Mouse (Mus musculus) hindbrain, embryonic 15.5 days (tissue): ENCODE measurements at regions not wholly inside any gene's neighbourhood (a gene's known extent, or its start where the extent isn't known, plus 50 kb on each side); places are given as distances from the start of the nearest gene placed in this dataset.

Source experiments
- ATAC-seq: fragments of 200-750 bp; cut with Nextera tagmentation; 2 replicates; pipeline ENCODE4 v1.8.0; 2017; ENCODE audit warnings: low read depth, moderate number of reproducible peaks, moderate TSS enrichment; ENCODE audit not compliant: low FRiP score
- H3K27ac ChIP-seq: fragments of 300-500 bp; sonication (generic); replicated peaks from 2 replicates; pipeline ENCODE4 v1.5.1; 2015; ENCODE audit warnings: mild to moderate bottlenecking, inconsistent platforms
- H3K27me3 ChIP-seq: fragments of 300-500 bp; sonication (generic); 2 replicates; pipeline ENCODE4 v1.6.1; 2015; ENCODE audit warnings: control low read depth, inconsistent platforms
- H3K36me3 ChIP-seq: fragments of 300-500 bp; sonication (generic); 2 replicates; pipeline ENCODE4 v1.6.1; 2015; ENCODE audit warnings: control low read depth, inconsistent platforms
- H3K4me1 ChIP-seq: fragments of 300-500 bp; sonication (generic); replicated peaks from 2 replicates; pipeline ENCODE4 v1.6.1; 2015; ENCODE audit warnings: control low read depth, inconsistent platforms
- H3K4me2 ChIP-seq: fragments of 300-500 bp; sonication (generic); 2 replicates; pipeline ENCODE4 v1.6.1; 2015; ENCODE audit warnings: moderate library complexity, mild to moderate bottlenecking, inconsistent platforms
- H3K4me3 ChIP-seq: fragments of 300-500 bp; sonication (generic); 2 replicates; pipeline ENCODE4 v1.5.1; 2015; ENCODE audit warnings: mild to moderate bottlenecking, inconsistent platforms
- H3K9ac ChIP-seq: fragments of 300-500 bp; sonication (generic); 2 replicates; pipeline ENCODE4 v1.6.1; 2015; ENCODE audit warnings: inconsistent platforms
- H3K9me3 ChIP-seq: fragments of 300-500 bp; sonication (generic); 2 replicates; pipeline ENCODE4 v1.6.1; 2016; ENCODE audit warnings: control low read depth, inconsistent platforms
- WGBS: fragments of 180-500 bp; shearing (Covaris S2); methylation state at CpG from one replicate; pipeline ENCODE4 v1.1.7; 2015; 5-methylcytosine and 5-hydroxymethylcytosine counted together

DNA sequence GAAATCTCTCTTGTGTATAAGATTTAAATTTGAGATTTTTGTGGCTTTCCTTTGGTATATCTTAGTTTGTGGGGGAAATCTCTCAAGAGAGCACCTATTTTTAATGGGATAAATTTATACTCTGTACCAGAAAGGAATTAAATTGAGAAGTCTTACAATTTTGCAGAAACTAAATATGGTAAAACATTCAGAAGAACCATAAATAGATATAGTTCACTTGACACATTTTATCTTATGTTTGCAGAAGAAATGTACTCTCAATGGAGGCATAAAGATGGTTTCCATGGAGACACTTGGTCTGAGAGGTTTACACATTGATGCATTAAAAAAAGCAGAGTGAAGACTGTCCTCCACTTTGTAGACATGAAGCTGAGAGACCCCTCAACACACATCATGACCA lies 86.9 kb downstream of the Ndufa10 start:
- no peak for ATAC-seq
- no peak overlapping the region for H3K27ac ChIP-seq
- H3K36me3 ChIP-seq, result no peaks in the 10 kb centered on the region

DNA sequence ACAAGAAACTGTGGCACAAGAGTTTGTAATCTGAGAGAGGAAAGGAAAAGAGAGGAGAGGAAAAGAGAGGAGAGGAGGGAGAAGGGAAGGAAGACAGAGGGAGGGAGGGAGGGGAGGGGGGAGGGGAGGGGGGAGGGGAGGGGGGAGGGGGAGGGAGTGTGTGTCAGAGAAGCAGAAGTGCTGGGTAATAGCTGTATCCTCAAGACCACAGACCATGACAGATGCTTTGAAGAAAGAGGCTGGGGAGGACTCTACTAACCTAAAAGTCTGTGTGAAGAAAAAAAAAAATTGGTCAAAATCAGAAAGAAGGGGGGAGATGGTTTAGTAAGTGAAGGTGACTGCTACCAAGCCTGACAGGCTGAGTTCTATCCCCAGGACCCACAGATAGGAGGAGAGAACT lies 88.7 kb downstream of the Ndufa10 start:
- Histone ChIP-seq H3K4me3 (no peak overlapping the region), H3K36me3 (no peaks in the 10 kb centered on the region), H3K27me3 (no peaks in the 10 kb centered on the region), H3K27ac (no peak overlapping the region), H3K9ac (no peak overlapping the region), H3K4me2 (no peak overlapping the region), H3K4me1 (no peaks in the 10 kb centered on the region), H3K9me3 (no peaks in the 10 kb centered on the region)
- no peak for ATAC-seq

More for the DNA sequence above, 86.9 kb downstream of the Ndufa10 start:
- no peaks in the 10 kb centered on the region for H3K27me3 ChIP-seq
- H3K9me3 ChIP-seq, result no peaks in the 10 kb centered on the region
- H3K9ac ChIP-seq, result no peak overlapping the region
- H3K4me3 ChIP-seq, result no peak overlapping the region
- H3K4me1 ChIP-seq, result no peaks in the 10 kb centered on the region
- H3K4me2 ChIP-seq, result no peak overlapping the region

- 69% methylated on average over 4 of the region's 4 CpGs for WGBS
- no peak overlapping the region for H3K9ac ChIP-seq
These were observed 89.9 kb downstream of the Ndufa10 start for GRCm38 (mm10) chr1:92383749-92384148.

DNA sequence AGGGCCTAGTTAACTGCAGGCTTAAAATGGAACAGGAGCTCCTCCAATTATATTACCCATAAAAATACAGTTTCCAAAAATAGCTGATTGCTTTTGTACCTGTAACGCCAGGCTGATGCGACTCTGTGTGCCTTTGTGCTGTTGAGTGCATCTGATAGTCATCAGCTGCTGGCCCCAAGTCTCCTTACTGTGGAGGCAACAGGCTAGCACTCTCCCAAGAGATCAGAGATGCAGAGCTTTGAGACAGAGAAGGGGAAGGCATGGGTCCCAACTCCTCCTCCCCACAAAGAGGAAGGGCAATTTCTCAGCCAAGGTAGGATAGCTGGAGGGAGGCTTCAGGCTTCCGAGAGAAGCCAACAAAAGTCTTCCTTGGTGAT lies 94.2 kb downstream of the Ndufa10 start:
- H3K36me3 ChIP-seq, result no peaks in the 10 kb centered on the region
- H3K27me3 ChIP-seq, result no peaks in the 10 kb centered on the region
- peaks cover 8% of the 10 kb centered on the region for H3K4me1 ChIP-seq
- no peak for ATAC-seq
- no peaks in the 10 kb centered on the region for H3K9me3 ChIP-seq
- H3K4me2 ChIP-seq, result no peak overlapping the region
- H3K27ac ChIP-seq, result peak overlapping the region; percentile 17; the same call in 1 of the 2 replicates
- no peak overlapping the region for H3K9ac ChIP-seq
- 68% methylated on average over 3 of the region's 3 CpGs for WGBS
- H3K4me3 ChIP-seq, result no peak overlapping the region

More at GRCm38 (mm10) chr1:92383749-92384148, 89.9 kb downstream of the Ndufa10 start:
- Histone ChIP-seq H3K9me3 (no peaks in the 10 kb centered on the region), H3K27me3 (no peaks in the 10 kb centered on the region), H3K4me1 (peaks cover 8% of the 10 kb centered on the region), H3K36me3 (no peaks in the 10 kb centered on the region), H3K27ac (no peak overlapping the region), H3K4me2 (no peak overlapping the region), H3K4me3 (no peak overlapping the region)
- ATAC-seq, result no peak

DNA sequence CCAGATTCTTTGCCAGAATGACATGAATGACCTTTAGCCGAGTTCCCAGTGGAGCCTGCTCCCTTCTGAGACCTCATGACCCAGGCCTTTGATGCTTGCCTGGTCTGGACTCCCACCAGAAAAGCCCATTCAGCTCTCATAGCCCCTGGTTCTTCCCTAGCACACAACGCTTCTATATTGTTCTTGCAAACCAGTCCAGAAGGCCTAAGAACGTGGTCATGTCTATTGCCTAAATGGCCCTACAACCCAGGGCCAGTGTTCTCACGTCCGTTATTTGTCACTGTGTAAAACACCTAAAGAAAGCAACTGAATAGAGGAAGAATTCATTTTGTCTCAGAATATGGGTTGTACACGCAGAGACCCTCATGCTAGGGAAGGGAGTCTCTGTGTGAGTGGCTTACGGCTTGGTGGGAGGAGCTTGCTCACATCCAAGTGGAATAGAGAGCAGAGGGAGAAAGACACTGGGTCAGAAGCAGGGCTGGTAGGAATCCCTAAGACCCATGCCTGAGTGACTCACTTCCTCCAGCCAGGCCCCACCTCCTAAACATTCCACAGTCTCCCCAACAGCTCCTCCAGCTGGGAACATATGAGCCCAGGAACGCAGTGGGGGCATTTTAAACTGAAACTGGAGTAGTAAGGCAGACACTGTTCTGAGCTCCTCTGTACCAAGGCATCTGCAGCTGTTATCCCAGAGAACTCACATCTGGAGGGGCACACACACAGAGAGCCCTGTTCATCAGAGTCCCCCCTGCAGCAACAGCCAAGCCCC lies 94.7 kb downstream of the Ndufa10 start:
- peaks cover 8% of the 10 kb centered on the region for H3K4me1 ChIP-seq
- H3K27ac ChIP-seq, result peak overlapping the region; percentile 17; the same call in 1 of the 2 replicates
- H3K36me3 ChIP-seq, result no peaks in the 10 kb centered on the region
- H3K4me3 ChIP-seq, result no peak overlapping the region
- H3K27me3 ChIP-seq, result no peaks in the 10 kb centered on the region
- no peak overlapping the region for H3K4me2 ChIP-seq
- peak; percentile 46; the same call in 1 of the 2 replicates for ATAC-seq
- no peak overlapping the region for H3K9ac ChIP-seq
- 45% methylated on average over 8 of the region's 8 CpGs for WGBS
- H3K9me3 ChIP-seq, result no peaks in the 10 kb centered on the region

DNA sequence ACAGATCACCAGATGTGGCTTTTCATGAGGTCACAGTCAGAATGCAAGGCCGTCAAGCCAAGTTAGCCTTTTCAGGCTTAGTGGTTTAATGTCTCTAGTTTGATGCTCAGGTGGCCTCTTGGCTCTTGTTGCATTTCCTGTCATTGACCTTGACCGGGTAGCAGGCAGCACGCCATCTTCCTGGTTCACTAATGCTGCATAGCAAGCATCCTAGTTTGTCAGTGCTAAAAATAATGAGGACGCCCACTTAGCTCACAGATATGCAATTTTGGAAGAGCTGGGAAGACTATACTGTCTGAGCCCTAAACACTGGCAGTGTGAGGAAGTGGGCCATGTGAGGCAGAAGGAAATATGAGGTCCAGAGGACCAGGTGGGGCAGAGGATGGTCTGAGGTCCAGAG lies 97.2 kb downstream of the Ndufa10 start:
- no peak overlapping the region for H3K4me3 ChIP-seq
- H3K27me3 ChIP-seq, result no peaks in the 10 kb centered on the region
- no peak overlapping the region for H3K9ac ChIP-seq
- H3K27ac ChIP-seq, result no peak overlapping the region
- H3K36me3 ChIP-seq, result no peaks in the 10 kb centered on the region
- ATAC-seq, result no peak
- H3K4me1 ChIP-seq, result peaks cover 20% of the 10 kb centered on the region
- WGBS, result 80% methylated on average over 4 of the region's 4 CpGs
- H3K9me3 ChIP-seq, result no peaks in the 10 kb centered on the region
- H3K4me2 ChIP-seq, result no peak overlapping the region

GRCm38 (mm10) chr1:92372222-92372990 lies 101.3 kb downstream of the Ndufa10 start:
- no peak overlapping the region for H3K4me3 ChIP-seq
- peak overlapping the region; percentile 84 for H3K27ac ChIP-seq
- no peak overlapping the region for H3K9ac ChIP-seq
- H3K36me3 ChIP-seq, result no peaks in the 10 kb centered on the region
- peak; percentile 13; the same call in 1 of the 2 replicates for ATAC-seq
- no peaks in the 10 kb centered on the region for H3K9me3 ChIP-seq
- no peaks in the 10 kb centered on the region for H3K27me3 ChIP-seq
- 69% methylated on average over 5 of the region's 5 CpGs for WGBS
- H3K4me1 ChIP-seq, result peaks cover 22% of the 10 kb centered on the region
- H3K4me2 ChIP-seq, result peak overlapping the region; percentile 35; the same call in 1 of the 2 replicates

- Histone ChIP-seq H3K27ac (peak overlapping the region; percentile 84), H3K4me3 (no peak overlapping the region), H3K27me3 (no peaks in the 10 kb centered on the region), H3K9ac (no peak overlapping the region), H3K4me2 (peak overlapping the region; percentile 35), H3K36me3 (no peaks in the 10 kb centered on the region), H3K4me1 (peaks cover 22% of the 10 kb centered on the region), H3K9me3 (no peaks in the 10 kb centered on the region)
- peak; percentile 78 for ATAC-seq
- 32% methylated on average over 11 of the region's 11 CpGs for WGBS
These were observed 102.2 kb downstream of the Ndufa10 start for GRCm38 (mm10) chr1:92371357-92371981.

DNA sequence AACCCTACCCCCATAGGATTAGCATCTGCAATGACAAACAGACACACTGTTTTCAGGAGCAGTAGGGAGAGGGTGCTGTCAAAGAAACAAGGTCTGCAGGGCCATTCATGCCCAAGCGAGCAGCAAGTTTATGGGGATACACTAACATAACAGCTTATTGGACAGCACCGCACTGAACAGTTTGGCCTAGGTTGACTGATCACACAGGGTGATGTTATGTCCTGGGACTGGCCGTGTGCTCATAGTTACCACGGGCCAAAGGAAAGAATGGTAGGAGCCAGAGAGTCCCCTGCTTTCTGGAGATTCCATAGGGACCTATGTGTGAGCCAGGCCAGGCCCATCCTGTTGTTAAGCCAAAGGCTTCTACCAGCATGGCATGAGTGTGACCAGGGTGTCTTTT lies 102.8 kb downstream of the Ndufa10 start:
- Histone ChIP-seq H3K4me1 (peaks cover 22% of the 10 kb centered on the region), H3K27me3 (no peaks in the 10 kb centered on the region), H3K27ac (peak overlapping the region; percentile 84), H3K36me3 (no peaks in the 10 kb centered on the region), H3K9me3 (no peaks in the 10 kb centered on the region), H3K4me2 (no peak overlapping the region; the same call in 1 of the 2 replicates), H3K4me3 (no peak overlapping the region), H3K9ac (no peak overlapping the region)
- no peak for ATAC-seq
- WGBS, result 89% methylated on average over 4 of the region's 4 CpGs

DNA sequence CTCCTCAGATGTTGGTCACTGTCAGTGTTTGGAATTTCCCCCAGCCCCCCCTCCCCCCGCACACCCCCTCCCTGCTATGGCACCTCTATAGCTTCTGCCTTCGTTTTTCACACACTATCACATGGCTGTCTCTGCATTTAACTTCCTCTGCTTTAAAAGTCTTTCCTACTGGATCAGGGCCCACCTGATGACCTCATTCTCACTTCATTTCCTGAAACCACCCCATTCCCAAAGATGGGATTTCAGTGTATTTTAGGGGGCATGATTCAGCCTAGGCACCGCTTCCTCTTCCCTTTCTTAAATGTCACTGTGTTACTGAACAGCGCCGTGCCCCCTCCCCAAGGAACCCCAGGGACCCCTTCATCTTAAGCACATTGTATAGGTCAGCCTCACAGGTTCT lies 103.7 kb downstream of the Ndufa10 start:
- no peak overlapping the region for H3K4me2 ChIP-seq

DNA sequence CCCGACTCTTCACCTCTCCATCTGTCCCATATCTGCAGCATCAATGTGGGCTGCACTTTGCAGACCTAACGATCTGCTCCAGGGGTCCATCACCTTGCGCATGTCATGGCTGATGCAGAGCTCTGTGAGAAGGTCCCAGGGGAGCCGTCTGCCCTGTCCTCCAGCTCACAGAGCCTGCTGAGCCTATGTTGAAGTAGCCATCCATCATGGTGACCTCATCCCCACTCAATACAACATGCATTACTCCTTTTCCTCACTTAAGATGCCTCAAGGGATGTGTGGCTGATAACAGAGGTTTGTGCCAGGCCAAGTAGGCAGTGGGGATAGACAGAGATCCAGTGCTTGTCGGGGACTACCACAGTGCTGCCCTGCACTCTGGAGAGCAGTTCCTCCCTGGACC lies 107.4 kb downstream of the Ndufa10 start:
- H3K4me3 ChIP-seq, result no peak overlapping the region
- peaks cover 15% of the 10 kb centered on the region for H3K4me1 ChIP-seq
- H3K36me3 ChIP-seq, result no peaks in the 10 kb centered on the region
- ATAC-seq, result no peak
- WGBS, result 76% methylated on average over 5 of the region's 5 CpGs
- H3K27me3 ChIP-seq, result no peaks in the 10 kb centered on the region
- no peaks in the 10 kb centered on the region for H3K9me3 ChIP-seq
- H3K4me2 ChIP-seq, result no peak overlapping the region
- no peak overlapping the region for H3K27ac ChIP-seq
- no peak overlapping the region for H3K9ac ChIP-seq

More for the DNA sequence above, 103.7 kb downstream of the Ndufa10 start:
- no peaks in the 10 kb centered on the region for H3K36me3 ChIP-seq
- 95% methylated on average over 5 of the region's 5 CpGs for WGBS
- H3K9ac ChIP-seq, result no peak overlapping the region
- ATAC-seq, result no peak
- peaks cover 22% of the 10 kb centered on the region for H3K4me1 ChIP-seq
- no peak overlapping the region for H3K27ac ChIP-seq
- no peaks in the 10 kb centered on the region for H3K9me3 ChIP-seq
- no peak overlapping the region for H3K4me3 ChIP-seq
- no peaks in the 10 kb centered on the region for H3K27me3 ChIP-seq
